In the genomic region with DNA sequence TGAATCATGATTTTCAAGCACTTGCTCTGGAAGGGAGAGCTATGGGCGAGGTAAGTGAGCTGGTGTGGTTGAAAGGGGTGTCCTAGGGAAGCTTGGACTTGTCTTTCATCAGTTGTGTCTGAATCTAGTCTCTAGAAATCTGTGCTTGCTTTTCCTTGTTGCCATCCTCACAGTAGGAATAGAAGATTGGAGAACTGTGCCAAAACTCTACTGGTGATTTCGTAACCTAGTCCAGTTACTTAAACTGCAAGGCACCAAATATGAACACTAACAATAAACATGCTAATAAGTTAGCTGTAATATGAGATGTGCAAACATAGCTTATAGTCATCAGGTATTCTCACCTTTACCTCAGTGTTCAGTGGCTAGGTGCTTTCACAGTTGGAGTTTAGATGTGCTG, we compare ENCODE assay signal across 19 mouse cellular contexts. TPM values are rescaled to one million over a fixed set of nuclear protein-coding genes. Genes with fewer than 3 reads are reported as not detected.
DNase-seq lines count a peak whose midpoint lies in the region; ATAC-seq and TF ChIP-seq lines count a peak whose summit lies in the region.
"Had no signal": no experiment of that assay in that cellular context is flagged by ENCODE, and none has a peak within 500 bp of the region (broad histone marks: within the 10 kb centered on the region; RNA-seq: fewer than 3 reads in every experiment).

No protein-coding gene starts in this region.

- H3K27me3 ChIP-seq in lung, postnatal 0 days (replicated peaks; ENCODE audit: insufficient read depth, low read length): no peaks in the 10 kb centered on the region
- H3K27me3 ChIP-seq: embryonic facial prominence, embryonic 13.5 days; heart, embryonic 12.5 days had no signal

- H3K4me2 ChIP-seq in lung, postnatal 0 days (replicated peaks; ENCODE audit: low read depth, low read length): no peak overlapping the region
- H3K4me2 ChIP-seq: embryonic facial prominence, embryonic 13.5 days; heart, embryonic 12.5 days; hindbrain, embryonic 14.5 days had no signal

- no peak for DNase-seq in layer of hippocampus, adult 2 months (ENCODE audit: low spot score in 2 of 2)
- DNase-seq in layer of hippocampus, adult 9-10 months (ENCODE audit: low spot score): no peak
- DNase-seq in lung, postnatal 0 days (ENCODE audit: low spot score): peak; percentile 62
- DNase-seq in lung, postnatal 14 days: no peak
- DNase-seq in brain, adult 2 months (ENCODE audit: low read depth, low spot score): peak; percentile 68
- DNase-seq in lung, postnatal 25 days (ENCODE audit: low spot score): peak; percentile 49
- no peak for DNase-seq in spleen, postnatal 14 days (ENCODE audit: low spot score in 2 of 2)
- DNase-seq in adrenal gland, postnatal 36 days: no peak
- DNase-seq: adrenal gland, postnatal 10 days; cerebellum, adult 18-20 months; cerebellum, postnatal 36 days; gastrocnemius, postnatal 10 days; heart, adult 2 months had no signal

- ATAC-seq in lung, postnatal 0 days: no peak
- ATAC-seq: forebrain, embryonic 14.5 days had no signal

- no peaks in the 10 kb centered on the region for H3K36me3 ChIP-seq in lung, postnatal 0 days (ENCODE audit: insufficient read depth, low read length)

- no peak for TF ChIP-seq CTCF in layer of hippocampus, adult 2 months (conservative IDR thresholded peaks at IDR 0.05)
- no peak for TF ChIP-seq CTCF in lung, postnatal 0 days (IDR thresholded peaks at IDR 0.05)

- TF ChIP-seq EP300 in lung, postnatal 0 days (IDR thresholded peaks at IDR 0.05): no peak

- no peaks in the 10 kb centered on the region for H3K9me3 ChIP-seq in lung, postnatal 0 days (ENCODE audit: low read length)
- H3K9me3 ChIP-seq: embryonic facial prominence, embryonic 13.5 days; forebrain, embryonic 10.5 days; heart, embryonic 12.5 days; hindbrain, embryonic 10.5 days had no signal

- WGBS in lung, postnatal 0 days: 73% methylated on average over 2 of the region's 2 CpGs

- no peak overlapping the region for H3K9ac ChIP-seq in lung, postnatal 0 days (replicated peaks; ENCODE audit: low read depth)
- H3K9ac ChIP-seq: embryonic facial prominence, embryonic 13.5 days; heart, embryonic 12.5 days; hindbrain, embryonic 14.5 days had no signal

- peaks cover 10% of the 10 kb centered on the region; the same call in 1 of the 2 replicates for H3K4me1 ChIP-seq in lung, postnatal 0 days (ENCODE audit: insufficient read depth, low read depth, low read length)
- H3K4me1 ChIP-seq: forebrain, embryonic 10.5 days; hindbrain, embryonic 10.5 days had no signal

- peak overlapping the region; percentile 16; the same call in 1 of the 2 replicates for H3K27ac ChIP-seq in layer of hippocampus, adult 2 months
- no peak overlapping the region for H3K27ac ChIP-seq in lung, postnatal 0 days (ENCODE audit: low read length)
- H3K27ac ChIP-seq: embryonic facial prominence, embryonic 13.5 days; forebrain, embryonic 10.5 days; heart, adult 2 months; hindbrain, embryonic 10.5 days; hindbrain, embryonic 14.5 days had no signal

- H3K4me3 ChIP-seq in layer of hippocampus, adult 2 months: no peak overlapping the region
- no peak overlapping the region for H3K4me3 ChIP-seq in lung, postnatal 0 days (ENCODE audit: low read depth, low read length)
- H3K4me3 ChIP-seq: embryonic facial prominence, embryonic 13.5 days; forebrain, embryonic 10.5 days; heart, adult 2 months; heart, embryonic 12.5 days; hindbrain, embryonic 10.5 days had no signal

RNA-seq across cellular contexts. Expression of gene Pum1, which starts 37.9 kb away (rescaled TPM):
- total RNA-seq in layer of hippocampus, adult 2 months (2021): 100 to 1,000 TPM; 122 to 125 TPM
- 37.8 and 45.3 TPM in 2 replicates for polyA plus RNA-seq in lung, postnatal 0 days (2015; fragmentation: Nextera tagmentation; extraction: Ambion mirVana)
- total RNA-seq in adrenal gland, postnatal 36 days (2021): 10 to 100 TPM; 77.2 to 80.1 TPM

Comparison
In these comparisons a context has a peak if more than half of its experiments do, and no peak if none do; other contexts are left out.
1. DNase-seq: peak in lung, postnatal 0 days (single experiment), brain, adult 2 months (single experiment) and lung, postnatal 25 days (single experiment); none in layer of hippocampus, adult 2 months (0 of 2), layer of hippocampus, adult 9-10 months (single experiment), lung, postnatal 14 days (single experiment), spleen, postnatal 14 days (0 of 2) and adrenal gland, postnatal 36 days (0 of 2).